Mouse (Mus musculus) megakaryocyte, adult 5-6 weeks (primary cell): ENCODE results near the gene Vmn1r73. TPM values are rescaled to one million over a fixed set of nuclear protein-coding genes. Genes with fewer than 3 reads are reported as not detected.

ENCODE experiments used
- ATAC-seq: 2 replicates; pipeline ENCODE4 v1.8.0; 2016; ENCODE audit warnings: mild to moderate bottlenecking, inconsistent platforms; ENCODE audit not compliant: poor library complexity, severe bottlenecking
- total RNA-seq, 2 experiments: library from RNA; stranded (forward) in 1 of 2; stranded (reverse) in 1 of 2; fragments of 153-499, 151-499 nt in 1 of 2; fragments of 221-1000, 200-1000 nt in 1 of 2; gene quantifications; 2 replicates each; pipeline versions ENCODE4 v1.2.3 to v1.2.4; 2015 to 2017

Vmn1r73 gene
- not detected in 2 replicates for total RNA-seq (2015)
- not detected in 2 replicates for total RNA-seq (2017)

- ATAC-seq, result no peak
Observed at GRCm38 (mm10) chr7:11729966-11730365, at the start of gene Vmn1r73. Gene Vmn1r73, plus strand, starts transcription at chr7:11730266.

Other genes with a start within 250 kb of the Vmn1r73 start
- not detected in 2 replicates for gene Zscan4-ps2, start 216.0 kb upstream of the Vmn1r73 start, total RNA-seq (2015)
- not detected in 2 replicates for gene Zscan4-ps2, start 216.0 kb upstream of the Vmn1r73 start, total RNA-seq (2017)
- not detected in 2 replicates for gene Zscan4-ps3, start 121.0 kb upstream of the Vmn1r73 start, total RNA-seq (2015)
- gene Zscan4-ps3, start 121.0 kb upstream of the Vmn1r73 start, total RNA-seq (2017), result not detected in 2 replicates
- not detected in 2 replicates for gene Vmn1r72, start 50.1 kb upstream of the Vmn1r73 start, total RNA-seq (2015)
- not detected in 2 replicates for gene Vmn1r72, start 50.1 kb upstream of the Vmn1r73 start, total RNA-seq (2017)
- not detected in 2 replicates for gene Vmn1r74, start 103.7 kb downstream of the Vmn1r73 start, total RNA-seq (2015)
- not detected in 2 replicates for gene Vmn1r74, start 103.7 kb downstream of the Vmn1r73 start, total RNA-seq (2017)
- not detected in 2 replicates for gene Vmn1r75, start 144.4 kb downstream of the Vmn1r73 start, total RNA-seq (2015)
- not detected in 2 replicates for gene Vmn1r75, start 144.4 kb downstream of the Vmn1r73 start, total RNA-seq (2017)
- gene Vmn1r76, start 207.9 kb downstream of the Vmn1r73 start, total RNA-seq (2015), result not detected in 2 replicates
- not detected in 2 replicates for gene Vmn1r76, start 207.9 kb downstream of the Vmn1r73 start, total RNA-seq (2017)